Mouse (Mus musculus) kidney, postnatal 4 days (tissue): ENCODE measurements around the gene Dhrs9.
A peak's percentile ranks its signal among the peaks of the same experiment; 100 is the strongest.
"Not testable (repeated sequence)": the region's sequence is repeated elsewhere in the genome, so short reads cannot be mapped to it uniquely, and the experiment has no call there.

Source experiments
- DNase-seq, 2 experiments: peaks; one replicate each; pipeline ENCODE4 v3.0.0; 2021; ENCODE audit warnings: mixed read lengths in 2 of 2

The Dhrs9 gene

GRCm38 (mm10) chr2:69380281-69380680 is at the start of gene Dhrs9:
Gene Dhrs9 (plus strand): TSS chr2:69380445.
- no peak for DNase-seq

GRCm38 (mm10) chr2:69331523-69331922 is 48.7 kb upstream of the Dhrs9 start:
- DNase-seq = not testable (repeated sequence)

- no peak for DNase-seq
Measured at GRCm38 (mm10) chr2:69341506-69341905, 38.7 kb upstream of the Dhrs9 start.

GRCm38 (mm10) chr2:69342496-69343221 is 37.6 kb upstream of the Dhrs9 start, which contains the start of gene Abcb11:
Gene Abcb11 (minus strand): TSS chr2:69342616.
- no peak for DNase-seq

GRCm38 (mm10) chr2:69355402-69355801 is 24.8 kb upstream of the Dhrs9 start:
- DNase-seq = not testable (repeated sequence)

GRCm38 (mm10) chr2:69364831-69365230 is 15.4 kb upstream of the Dhrs9 start:
- DNase-seq = no peak

GRCm38 (mm10) chr2:69365275-69365674 is 15.0 kb upstream of the Dhrs9 start:
- DNase-seq = no peak

- no peak for DNase-seq
Measured at GRCm38 (mm10) chr2:69376780-69377179, 3.5 kb upstream of the Dhrs9 start.

- DNase-seq = no peak
Measured at GRCm38 (mm10) chr2:69379801-69380200, 444 bp upstream of the Dhrs9 start.

GRCm38 (mm10) chr2:69381740-69382139 is 1.5 kb downstream of the Dhrs9 start:
- DNase-seq = peak; percentile 26 to 35

GRCm38 (mm10) chr2:69382838-69383237 is 2.6 kb downstream of the Dhrs9 start:
- DNase-seq = no peak

- DNase-seq = peak in 1 of 2 experiments; percentile 5
Measured at GRCm38 (mm10) chr2:69386118-69386871, 6.0 kb downstream of the Dhrs9 start.

- no peak for DNase-seq
Measured at GRCm38 (mm10) chr2:69393947-69394346, 13.7 kb downstream of the Dhrs9 start.

GRCm38 (mm10) chr2:69395597-69396248 is 15.5 kb downstream of the Dhrs9 start:
- no peak for DNase-seq

- no peak for DNase-seq
Measured at GRCm38 (mm10) chr2:69396760-69397435, 16.7 kb downstream of the Dhrs9 start.

- DNase-seq = no peak
Measured at GRCm38 (mm10) chr2:69400866-69401604, 20.8 kb downstream of the Dhrs9 start.

- no peak for DNase-seq
Measured at GRCm38 (mm10) chr2:69401891-69402290, 21.6 kb downstream of the Dhrs9 start.

- DNase-seq = no peak
Measured at GRCm38 (mm10) chr2:69402309-69402708, 22.1 kb downstream of the Dhrs9 start.

- no peak for DNase-seq
Measured at GRCm38 (mm10) chr2:69405692-69406091, 25.4 kb downstream of the Dhrs9 start.

GRCm38 (mm10) chr2:69414539-69414938 is 34.3 kb downstream of the Dhrs9 start:
- DNase-seq = no peak

GRCm38 (mm10) chr2:69415070-69415469 is 34.8 kb downstream of the Dhrs9 start:
- DNase-seq = no peak

GRCm38 (mm10) chr2:69418294-69418881 is 38.1 kb downstream of the Dhrs9 start:
- no peak for DNase-seq
